Mouse (Mus musculus): ENCODE measurements around the gene Pde2a.

DNA sequence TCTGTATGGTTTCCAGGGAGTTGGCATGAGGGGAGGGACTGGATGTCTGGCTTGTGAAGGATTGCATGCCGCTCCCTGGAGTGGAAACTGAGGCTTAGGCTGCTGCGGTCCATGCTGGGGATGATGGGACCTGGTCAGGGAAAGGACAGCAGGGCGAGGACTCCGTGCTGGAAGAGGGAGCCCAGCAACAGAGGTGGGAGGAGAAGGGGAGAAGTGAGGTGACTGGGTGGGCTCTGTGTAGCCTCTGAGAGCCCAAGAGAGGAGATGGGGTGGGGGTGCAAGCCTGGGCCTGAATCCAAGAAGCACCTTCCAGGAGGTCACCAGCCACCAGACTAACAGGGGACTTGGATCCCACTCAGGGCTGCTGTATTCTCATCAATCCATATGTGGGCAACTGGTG lies 34.8 kb downstream of the Pde2a start:
- TF ChIP-seq POLR2A (IDR thresholded peaks at IDR 0.05; ENCODE audit: insufficient read depth, low read depth, low read length), result no peak
- no peak for TF ChIP-seq CTCF (IDR thresholded peaks at IDR 0.05)
